Mouse (Mus musculus): ENCODE measurements at regions not wholly inside any gene's neighbourhood (a gene's known extent, or its start where the extent isn't known, plus 50 kb on each side); places are given as distances from the start of the nearest gene placed in this dataset.

- no peak overlapping the region for H3K4me3 ChIP-seq (ENCODE audit: insufficient read depth, low read length)
- peaks cover 2% of the 10 kb centered on the region; the same call in 1 of the 2 replicates for H3K4me1 ChIP-seq (ENCODE audit: control insufficient read depth, insufficient read depth, low read length)
- H3K27ac ChIP-seq (ENCODE audit: insufficient read depth, low read length): no peak overlapping the region
- no peak for TF ChIP-seq POLR2A (IDR thresholded peaks at IDR 0.05; ENCODE audit: extremely low read depth, insufficient read depth, low read length)
- TF ChIP-seq CTCF (IDR thresholded peaks at IDR 0.05; ENCODE audit: extremely low read depth, insufficient read depth, low read length): no peak
Measured at GRCm38 (mm10) chr14:15061966-15062860, 259.0 kb downstream of the Nek10 start.

GRCm38 (mm10) chr14:15062861-15063418, 259.7 kb downstream of the Nek10 start:
- TF ChIP-seq POLR2A (IDR thresholded peaks at IDR 0.05; ENCODE audit: extremely low read depth, insufficient read depth, low read length): no peak
- no peak for TF ChIP-seq CTCF (IDR thresholded peaks at IDR 0.05; ENCODE audit: extremely low read depth, insufficient read depth, low read length)
- no peak overlapping the region for H3K27ac ChIP-seq (ENCODE audit: insufficient read depth, low read length)
- H3K4me3 ChIP-seq (ENCODE audit: insufficient read depth, low read length): no peak overlapping the region
- H3K4me1 ChIP-seq (ENCODE audit: control insufficient read depth, insufficient read depth, low read length): peaks cover 2% of the 10 kb centered on the region; the same call in 1 of the 2 replicates

- peaks cover 2% of the 10 kb centered on the region; the same call in 1 of the 2 replicates for H3K4me1 ChIP-seq (ENCODE audit: control insufficient read depth, insufficient read depth, low read length)
- H3K27ac ChIP-seq (ENCODE audit: insufficient read depth, low read length): no peak overlapping the region
- no peak overlapping the region for H3K4me3 ChIP-seq (ENCODE audit: insufficient read depth, low read length)
- TF ChIP-seq CTCF (IDR thresholded peaks at IDR 0.05; ENCODE audit: extremely low read depth, insufficient read depth, low read length) (no peak), POLR2A (IDR thresholded peaks at IDR 0.05; ENCODE audit: extremely low read depth, insufficient read depth, low read length) (no peak)
Measured at GRCm38 (mm10) chr14:15064991-15065525, 261.8 kb downstream of the Nek10 start.

- no peak overlapping the region for H3K4me3 ChIP-seq (ENCODE audit: insufficient read depth, low read length)
- no peak overlapping the region for H3K27ac ChIP-seq (ENCODE audit: insufficient read depth, low read length)
- no peaks in the 10 kb centered on the region for H3K4me1 ChIP-seq (ENCODE audit: control insufficient read depth, insufficient read depth, low read length)
- no peak for TF ChIP-seq CTCF (IDR thresholded peaks at IDR 0.05; ENCODE audit: extremely low read depth, insufficient read depth, low read length)
Measured at GRCm38 (mm10) chr14:15075877-15076276, 272.7 kb downstream of the Nek10 start.

- Histone ChIP-seq H3K27ac (ENCODE audit: insufficient read depth, low read length) (no peak overlapping the region), H3K4me1 (ENCODE audit: control insufficient read depth, insufficient read depth, low read length) (no peaks in the 10 kb centered on the region), H3K4me3 (ENCODE audit: insufficient read depth, low read length) (no peak overlapping the region)
- TF ChIP-seq POLR2A (IDR thresholded peaks at IDR 0.05; ENCODE audit: extremely low read depth, insufficient read depth, low read length) (no peak), CTCF (IDR thresholded peaks at IDR 0.05; ENCODE audit: extremely low read depth, insufficient read depth, low read length) (no peak)
Measured at GRCm38 (mm10) chr14:15082889-15083288, 279.7 kb downstream of the Nek10 start.

GRCm38 (mm10) chr14:15083812-15084211, 280.6 kb downstream of the Nek10 start:
- no peak overlapping the region for H3K27ac ChIP-seq (ENCODE audit: insufficient read depth, low read length)
- TF ChIP-seq CTCF (IDR thresholded peaks at IDR 0.05; ENCODE audit: extremely low read depth, insufficient read depth, low read length) (no peak), POLR2A (IDR thresholded peaks at IDR 0.05; ENCODE audit: extremely low read depth, insufficient read depth, low read length) (no peak)
- H3K4me1 ChIP-seq (ENCODE audit: control insufficient read depth, insufficient read depth, low read length): no peaks in the 10 kb centered on the region
- no peak overlapping the region for H3K4me3 ChIP-seq (ENCODE audit: insufficient read depth, low read length)

- TF ChIP-seq CTCF (IDR thresholded peaks at IDR 0.05; ENCODE audit: extremely low read depth, insufficient read depth, low read length) (no peak), POLR2A (IDR thresholded peaks at IDR 0.05; ENCODE audit: extremely low read depth, insufficient read depth, low read length) (no peak)
- Histone ChIP-seq H3K27ac (ENCODE audit: insufficient read depth, low read length) (no peak overlapping the region), H3K4me3 (ENCODE audit: insufficient read depth, low read length) (no peak overlapping the region), H3K4me1 (ENCODE audit: control insufficient read depth, insufficient read depth, low read length) (no peaks in the 10 kb centered on the region)
Measured at GRCm38 (mm10) chr14:15087061-15087460, 283.8 kb downstream of the Nek10 start.

- TF ChIP-seq POLR2A (IDR thresholded peaks at IDR 0.05; ENCODE audit: extremely low read depth, insufficient read depth, low read length): no peak
- H3K27ac ChIP-seq (ENCODE audit: insufficient read depth, low read length): no peak overlapping the region
- no peaks in the 10 kb centered on the region for H3K4me1 ChIP-seq (ENCODE audit: control insufficient read depth, insufficient read depth, low read length)
- no peak overlapping the region for H3K4me3 ChIP-seq (ENCODE audit: insufficient read depth, low read length)
Measured at GRCm38 (mm10) chr14:15096865-15097264, 293.6 kb downstream of the Nek10 start.

- TF ChIP-seq CTCF (IDR thresholded peaks at IDR 0.05; ENCODE audit: extremely low read depth, insufficient read depth, low read length) (no peak), POLR2A (IDR thresholded peaks at IDR 0.05; ENCODE audit: extremely low read depth, insufficient read depth, low read length) (no peak)
- Histone ChIP-seq H3K27ac (ENCODE audit: insufficient read depth, low read length) (no peak overlapping the region), H3K4me3 (ENCODE audit: insufficient read depth, low read length) (no peak overlapping the region), H3K4me1 (ENCODE audit: control insufficient read depth, insufficient read depth, low read length) (no peaks in the 10 kb centered on the region)
Measured at GRCm38 (mm10) chr14:15099909-15100308, 296.7 kb downstream of the Nek10 start.
